Mouse (Mus musculus): ENCODE results near the gene Immp2l. TPM values are rescaled to one million over a fixed set of nuclear protein-coding genes. Genes with fewer than 3 reads are reported as not detected.

Gene Immp2l
- polyA plus RNA-seq, 1 experiment from 2014 or later: 14.5 TPM

- DNase-seq (ENCODE audit: low spot score): no peak
Observed at GRCm38 (mm10) chr12:41518897-41519296, 495.0 kb downstream of the Immp2l start.

DNA sequence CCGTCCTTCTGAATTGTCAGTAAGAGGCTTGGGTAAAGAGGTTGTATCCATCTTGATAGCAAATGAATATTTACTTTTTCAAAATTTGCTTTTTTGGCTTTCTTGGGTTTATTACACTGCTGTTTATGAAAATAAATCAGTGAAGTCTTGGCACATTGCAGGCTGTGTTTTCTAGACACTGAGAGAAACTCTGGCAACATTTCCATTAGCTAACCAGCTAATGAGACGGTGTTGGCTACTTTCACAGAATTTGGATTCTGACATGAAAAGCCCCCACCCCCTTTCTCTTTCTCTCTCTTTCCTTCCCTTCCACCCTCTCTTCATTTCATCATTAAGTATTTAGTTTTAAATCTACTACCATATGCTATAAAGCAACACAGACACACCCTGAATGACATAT, 496.4 kb downstream of the Immp2l start:
- no peak for DNase-seq (ENCODE audit: low spot score)

DNA sequence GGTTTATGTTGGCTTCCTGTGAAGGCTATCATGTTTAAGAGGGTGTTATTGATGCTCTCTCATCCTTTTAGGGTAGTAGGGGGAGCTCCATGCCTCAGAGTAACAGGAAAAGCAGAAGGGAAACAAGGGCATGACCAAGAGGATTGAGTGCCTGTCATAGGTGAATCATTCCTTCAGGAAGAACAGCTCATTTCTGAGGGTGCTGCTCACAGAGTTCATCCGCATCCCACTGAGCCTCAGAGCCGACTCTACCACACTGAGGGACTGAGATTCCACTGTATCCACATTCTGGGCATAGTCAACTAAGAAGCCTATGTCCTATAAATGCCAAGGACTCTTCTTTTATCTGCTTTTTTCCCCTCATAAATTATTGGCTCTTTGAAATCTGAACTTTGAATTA, 497.8 kb downstream of the Immp2l start:
- DNase-seq (ENCODE audit: low spot score): no peak

GRCm38 (mm10) chr12:41526688-41527087, 502.8 kb downstream of the Immp2l start:
- no peak for DNase-seq (ENCODE audit: low spot score)

GRCm38 (mm10) chr12:41528410-41528809, 504.5 kb downstream of the Immp2l start:
- no peak for DNase-seq (ENCODE audit: low spot score)

DNA sequence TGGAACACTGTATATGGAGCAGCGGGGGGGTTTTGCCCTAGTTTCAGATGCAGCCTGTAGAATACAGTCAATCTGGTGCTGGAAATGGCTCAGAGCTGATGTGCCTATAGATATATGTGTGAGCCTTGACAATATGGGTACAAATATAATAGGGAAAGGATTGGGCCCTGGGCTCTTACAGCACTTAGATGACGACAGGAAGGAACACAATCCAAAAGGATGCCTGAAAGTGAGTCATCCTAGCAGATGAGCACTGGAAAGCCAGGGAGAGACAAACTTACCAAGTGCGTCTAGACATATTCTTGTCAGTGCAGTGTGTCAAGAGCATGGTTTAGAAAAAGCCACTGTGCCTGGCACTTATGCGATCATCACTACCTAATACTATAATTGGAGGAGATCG, 516.1 kb downstream of the Immp2l start:
- no peak for DNase-seq (ENCODE audit: low spot score)

DNA sequence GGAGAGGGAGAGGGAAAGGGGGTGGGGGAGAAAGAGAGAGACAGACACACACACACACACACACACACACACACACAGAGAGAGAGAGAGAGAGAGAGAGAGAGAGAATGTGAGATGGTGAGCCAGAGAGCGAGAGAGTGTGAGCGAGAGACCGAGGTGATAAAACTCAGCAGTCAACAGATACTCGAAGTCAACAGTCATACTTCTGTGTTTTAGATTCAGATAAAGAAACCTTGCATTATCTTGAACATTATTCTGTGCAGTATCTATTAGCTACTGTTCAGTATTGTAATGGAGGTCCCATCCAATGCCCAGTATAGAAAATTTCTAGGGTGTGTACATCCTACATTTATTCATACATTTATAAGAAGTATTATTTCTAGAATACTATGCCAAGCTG, 527.7 kb downstream of the Immp2l start:
- no peak for DNase-seq (ENCODE audit: low spot score)

DNA sequence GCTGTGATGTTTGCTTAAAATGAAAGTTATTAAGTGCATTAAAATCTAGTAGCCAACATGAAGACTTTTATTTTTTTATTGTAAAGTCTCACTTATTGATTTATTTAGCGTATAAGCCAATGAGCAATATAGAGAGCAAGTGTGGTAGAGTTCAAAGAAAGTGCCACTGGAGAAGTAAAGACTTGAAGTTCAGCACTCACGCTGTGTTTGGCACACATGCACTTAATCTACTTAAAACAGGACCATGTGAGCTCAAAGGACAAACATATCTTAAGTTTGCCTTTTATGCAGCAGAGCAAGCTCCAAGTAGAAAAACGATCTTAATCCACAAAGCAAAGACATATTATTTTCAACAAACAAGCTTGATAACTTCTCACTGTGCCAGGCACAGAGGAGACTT, 533.9 kb downstream of the Immp2l start:
- DNase-seq (ENCODE audit: low spot score): no peak

DNA sequence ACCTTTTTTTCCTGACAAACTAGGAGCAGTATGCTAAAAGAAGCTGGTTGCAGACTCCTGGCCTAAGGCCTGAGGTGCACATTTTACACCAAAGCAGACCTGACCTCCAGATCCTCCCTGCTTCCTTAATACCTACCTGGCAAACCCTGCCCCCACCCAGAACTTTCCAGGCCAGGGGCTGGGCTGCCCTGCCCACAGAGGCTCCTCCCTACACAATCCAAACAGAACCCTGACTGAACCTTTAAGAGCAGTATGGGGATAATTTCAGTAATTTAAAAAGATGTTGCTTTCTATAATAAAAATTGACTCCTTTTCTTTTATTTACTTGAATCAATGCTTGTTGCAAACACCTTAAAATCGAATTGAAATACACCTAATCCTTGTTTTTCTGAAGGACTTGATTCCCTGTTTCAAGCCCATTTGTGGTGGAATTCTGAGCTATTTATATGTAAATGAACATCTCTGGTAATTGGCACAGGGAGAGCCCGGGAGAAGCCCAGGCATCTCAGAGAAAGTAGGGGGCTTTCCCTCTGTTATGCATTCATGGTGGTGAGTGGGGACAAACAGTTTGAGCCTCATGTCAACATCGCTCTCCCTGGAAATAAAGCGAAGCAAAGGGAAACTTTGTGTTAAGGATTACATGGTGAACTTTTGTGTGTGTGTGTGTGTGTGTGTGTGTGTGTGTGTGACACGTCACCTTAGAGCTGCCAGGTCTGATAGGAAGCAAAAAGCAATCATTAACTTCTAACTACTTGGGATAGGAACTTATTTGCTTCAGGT, 535.3 kb downstream of the Immp2l start:
- DNase-seq (ENCODE audit: low spot score): no peak

DNA sequence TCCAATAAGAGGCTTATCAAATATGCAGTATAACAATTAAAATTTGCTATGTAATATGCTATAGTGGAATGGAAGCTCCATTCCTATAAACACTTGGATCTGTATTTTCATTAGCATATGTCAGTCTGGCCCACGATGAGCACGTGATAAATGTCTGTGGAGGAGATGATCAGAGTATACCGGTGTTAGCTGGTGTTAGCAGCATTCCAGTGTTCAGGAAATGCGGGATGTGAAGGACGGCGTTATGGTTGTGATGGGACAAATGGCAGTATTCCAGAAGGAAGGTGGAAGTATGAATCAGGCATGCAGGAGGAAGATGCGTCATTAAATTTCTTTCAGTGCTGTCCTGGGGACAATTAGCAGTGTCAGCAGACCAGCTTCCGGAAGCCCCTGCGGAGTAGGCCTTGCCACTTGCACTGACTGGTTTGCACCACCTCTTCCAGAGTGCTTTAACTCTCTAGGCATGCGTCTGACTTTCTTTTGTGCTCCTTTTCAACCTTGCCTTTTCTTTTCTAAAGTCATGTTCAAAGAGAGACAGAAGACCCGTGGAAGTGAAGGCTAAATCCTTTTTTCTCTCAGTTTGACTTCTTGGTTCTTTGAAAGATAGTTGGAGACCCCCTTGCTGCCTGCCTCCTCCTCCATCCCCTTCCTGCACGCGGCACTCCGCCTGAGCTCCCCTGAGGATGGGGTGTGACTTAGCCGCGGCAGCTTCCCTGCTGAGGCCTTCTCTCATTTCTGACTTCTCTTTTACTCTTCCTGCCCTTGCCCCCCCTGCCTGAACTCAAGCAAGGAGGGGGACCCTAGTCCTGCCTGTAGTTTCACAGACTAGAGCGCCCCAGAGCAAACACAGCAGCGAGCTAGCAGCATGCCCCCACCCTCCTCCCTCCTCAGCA, 541.9 kb downstream of the Immp2l start:
- peak; percentile 20 for DNase-seq (ENCODE audit: low spot score)

- DNase-seq (ENCODE audit: low spot score): no peak
Observed at GRCm38 (mm10) chr12:41566433-41566794, 542.5 kb downstream of the Immp2l start.

GRCm38 (mm10) chr12:41573754-41574153, 549.9 kb downstream of the Immp2l start:
- DNase-seq (ENCODE audit: low spot score): no peak

- no peak for DNase-seq (ENCODE audit: low spot score)
Observed at GRCm38 (mm10) chr12:41575221-41575620, 551.3 kb downstream of the Immp2l start.

GRCm38 (mm10) chr12:41593401-41593800, 569.5 kb downstream of the Immp2l start:
- DNase-seq (ENCODE audit: low spot score): no peak

GRCm38 (mm10) chr12:41594037-41594436, 570.1 kb downstream of the Immp2l start:
- DNase-seq (ENCODE audit: low spot score): no peak

DNA sequence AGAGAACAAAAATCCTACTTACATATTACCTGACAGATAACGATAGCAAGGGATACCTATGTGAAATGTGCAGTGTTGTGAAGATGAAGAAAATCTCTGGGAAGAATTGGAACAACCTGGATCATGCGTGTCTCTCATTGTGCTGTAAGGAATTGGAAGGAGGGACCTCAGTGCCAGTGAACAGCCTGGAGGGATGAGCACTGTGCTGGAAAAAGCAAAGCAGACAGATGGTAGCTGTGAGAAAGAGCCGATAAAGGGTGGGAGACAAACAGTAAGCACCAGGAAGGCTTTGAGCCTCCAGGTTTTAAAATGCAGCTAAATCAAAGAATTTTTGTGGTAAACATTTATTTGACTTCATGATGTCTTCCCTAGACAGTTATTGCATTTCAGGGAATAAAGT, 591.4 kb downstream of the Immp2l start:
- no peak for DNase-seq (ENCODE audit: low spot score)

DNA sequence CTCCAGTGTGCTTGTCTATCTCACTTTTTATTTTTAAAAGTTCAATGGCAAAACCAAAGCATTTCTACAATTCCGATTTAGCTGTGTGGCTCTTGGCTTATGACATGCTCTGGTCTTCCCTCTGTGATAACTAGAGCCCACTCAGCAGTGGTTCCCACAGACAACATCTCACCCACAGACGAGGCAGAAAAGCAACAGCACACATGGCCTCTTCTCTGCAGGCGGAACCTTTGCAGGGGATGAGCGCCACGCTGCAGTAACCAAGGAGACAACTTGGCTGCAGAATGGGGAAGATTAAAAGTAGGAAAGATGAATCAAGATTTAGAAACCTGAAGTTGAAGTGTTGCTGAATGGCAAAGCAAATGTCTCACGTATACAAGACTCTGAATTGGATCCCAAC, 597.5 kb downstream of the Immp2l start:
- DNase-seq (ENCODE audit: low spot score): no peak

GRCm38 (mm10) chr12:41643262-41643661, 619.4 kb downstream of the Immp2l start:
- no peak for DNase-seq (ENCODE audit: low spot score)

DNA sequence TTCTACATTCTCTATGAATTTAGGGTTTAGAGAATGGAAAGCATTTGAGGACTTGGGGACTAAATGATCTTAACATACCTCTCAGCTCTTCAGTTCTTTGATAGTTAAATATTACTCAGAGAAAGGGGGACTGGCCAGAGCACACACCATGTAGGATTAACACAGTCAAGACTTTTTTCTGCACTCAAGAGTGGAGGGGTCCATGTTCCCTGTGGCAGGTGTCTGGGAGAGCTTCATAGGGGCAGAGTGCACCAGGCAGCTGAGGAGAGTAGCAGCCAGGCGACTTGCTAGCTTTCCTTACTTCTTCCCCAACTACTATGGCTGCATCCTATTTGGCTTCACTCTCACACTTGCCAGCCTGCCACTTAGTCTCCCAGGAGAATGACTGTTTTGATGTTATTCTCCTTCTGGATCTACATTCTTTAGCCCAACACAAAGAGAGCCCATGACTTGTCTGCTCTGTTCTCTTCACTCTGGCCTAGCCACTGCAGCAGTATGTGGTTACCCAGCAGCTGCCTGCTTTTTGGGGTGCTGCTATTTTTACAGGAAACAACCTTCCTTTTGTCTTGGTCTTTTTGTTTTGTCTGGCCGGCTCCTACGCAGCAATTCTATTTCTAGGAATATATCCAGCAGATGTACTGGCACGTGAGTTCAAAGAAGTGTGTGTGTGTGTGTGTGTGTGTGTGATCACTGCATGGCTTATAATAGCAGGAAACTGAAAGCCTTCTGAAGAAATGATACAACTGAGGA, 621.1 kb downstream of the Immp2l start:
- no peak for DNase-seq (ENCODE audit: low spot score)

- no peak for DNase-seq (ENCODE audit: low spot score)
Observed at GRCm38 (mm10) chr12:41646956-41647575, 623.2 kb downstream of the Immp2l start.

GRCm38 (mm10) chr12:41647675-41648074, 623.8 kb downstream of the Immp2l start:
- no peak for DNase-seq (ENCODE audit: low spot score)

Data from thymus, postnatal 0 days (tissue).